Mouse (Mus musculus) bone marrow, adult 2 months (tissue): Measurements from ENCODE around the gene Azgp1. TPM values are rescaled to one million over a fixed set of nuclear protein-coding genes. Genes with fewer than 3 reads are reported as not detected.
"Not testable (repeated sequence)": the region's sequence is repeated elsewhere in the genome, so short reads cannot be mapped to it uniquely, and the experiment has no call there.

Experiments used
- H3K27ac ChIP-seq: fragments of 200-500 bp; 2 replicates; pipeline ENCODE4 v1.5.1; 2012; ENCODE audit warnings: low read depth, mild to moderate bottlenecking, control low read depth, inconsistent platforms, low read length; ENCODE audit not compliant: control insufficient read depth, poor library complexity, insufficient read depth
- H3K4me1 ChIP-seq: fragments of 200-500 bp; 2 replicates; pipeline ENCODE4 v1.6.1; 2011; ENCODE audit warnings: low read length; ENCODE audit not compliant: control insufficient read depth, insufficient read depth
- H3K4me3 ChIP-seq: fragments of 200-500 bp; replicated peaks from 2 replicates; pipeline ENCODE3; 2011; ENCODE audit warnings: mild to moderate bottlenecking, low read depth, low read length, control low read depth; ENCODE audit not compliant: control insufficient read depth
- CTCF ChIP-seq: fragments of 200-500 bp; IDR thresholded peaks from 2 replicates; pipeline ENCODE4 v1.5.1; 2011; ENCODE audit warnings: low read length, control low read depth; ENCODE audit not compliant: control insufficient read depth, insufficient read depth
- POLR2A ChIP-seq: fragments of 200-500 bp; IDR thresholded peaks from 2 replicates; pipeline ENCODE4 v1.6.1; 2011; ENCODE audit warnings: low read depth, mild to moderate bottlenecking, control low read depth, low read length, borderline replicate concordance; ENCODE audit not compliant: control insufficient read depth
- WGBS: fragments of 180-500 bp; shearing (Covaris S2); methylation state at CpG from one replicate; pipeline ENCODE4 v1.1.7; 2018; 5-methylcytosine and 5-hydroxymethylcytosine counted together
- polyA plus RNA-seq: library from polyadenylated mRNA; stranded (reverse); fragments of >200 nt; gene quantifications from 2 replicates; pipeline ENCODE4 v1.2.4, GENCODE M21; 2011; ENCODE audit warnings: low replicate concordance; ENCODE audit not compliant: missing spikeins, insufficient read depth, insufficient read length

The Azgp1 gene
- 4.6 and 9.7 TPM in 2 replicates for polyA plus RNA-seq

DNA sequence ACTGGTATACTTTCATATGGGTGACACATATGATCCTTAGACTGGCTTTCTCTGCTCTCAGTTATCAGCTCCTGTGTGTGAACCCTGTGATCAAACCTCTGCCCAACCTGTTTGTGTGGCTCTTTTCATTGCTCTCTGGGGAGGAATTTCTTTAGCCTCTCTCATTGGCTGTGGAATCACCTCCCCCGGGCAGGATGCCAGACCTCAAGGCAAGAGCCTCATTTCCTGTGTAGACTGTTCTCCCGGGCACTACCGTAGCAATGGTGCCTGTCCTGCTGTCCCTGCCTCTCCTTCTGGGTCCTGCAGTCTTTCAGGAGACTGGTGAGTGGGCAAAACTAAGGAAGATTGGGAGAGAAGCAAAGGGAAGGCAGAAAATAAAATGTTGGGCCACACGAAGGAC is at the start of gene Azgp1:
TSS of gene Azgp1 (plus strand) at position 221 of the 400 bp plus-strand sequence.
- H3K27ac ChIP-seq = no peak within 1 kb of the TSS
- WGBS = 28% methylated on average over 4 of the region's 4 CpGs
- no peak within 1 kb of the TSS for H3K4me3 ChIP-seq
- no peak for TF ChIP-seq POLR2A
- no peak for TF ChIP-seq CTCF
- no peaks in the 10 kb centered on the region for H3K4me1 ChIP-seq

DNA sequence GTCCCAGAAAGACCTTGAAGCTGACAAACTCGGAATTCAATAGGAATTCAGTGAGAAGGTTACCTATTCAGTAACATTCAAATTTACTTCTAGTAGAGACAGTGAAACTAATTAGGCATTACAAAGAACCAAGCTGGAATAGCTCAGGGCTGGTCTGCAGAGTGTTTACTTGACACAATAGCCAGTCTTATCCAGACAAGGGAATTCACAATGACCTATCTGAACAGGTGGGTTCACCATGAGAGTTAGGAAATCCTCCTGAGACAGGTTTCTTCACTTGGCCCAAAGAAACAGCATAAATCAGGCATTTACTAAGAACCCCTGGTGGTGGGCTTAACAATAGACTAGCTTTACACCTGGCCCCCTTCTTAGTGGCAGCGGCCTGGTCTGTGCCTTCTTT is 47.4 kb upstream of the Azgp1 start:
- not testable (repeated sequence) for H3K4me1 ChIP-seq, H3K4me3 ChIP-seq, H3K27ac ChIP-seq
- WGBS = 68% methylated on average over 2 of the region's 2 CpGs

- Histone ChIP-seq H3K27ac (no peak overlapping the region), H3K4me1 (no peaks in the 10 kb centered on the region), H3K4me3 (no peak overlapping the region)
- TF ChIP-seq POLR2A (no peak), CTCF (no peak)
- 86% methylated on average over 2 of the region's 2 CpGs for whole genome bisulfite sequencing
Observed at GRCm38 (mm10) chr5:137936486-137936885, 44.8 kb upstream of the Azgp1 start.

DNA sequence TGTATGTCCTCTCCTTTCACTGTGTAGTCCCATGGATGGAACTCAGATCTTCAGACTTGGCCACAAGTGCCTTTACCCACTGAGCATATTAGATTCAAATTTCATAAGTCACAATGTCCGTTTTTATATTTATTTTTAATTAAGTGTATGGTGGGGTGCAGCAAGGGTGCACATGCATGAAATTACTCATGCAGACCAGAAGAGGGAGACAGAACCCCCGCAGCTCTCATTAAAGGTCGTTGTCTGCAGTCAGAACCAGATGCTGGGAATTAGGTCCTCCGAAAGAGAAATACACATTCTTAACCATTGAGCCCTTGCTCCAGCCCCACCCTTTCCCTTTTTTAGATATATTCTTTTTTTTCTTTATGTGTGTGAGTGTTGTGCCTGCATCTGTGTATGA is 44.1 kb upstream of the Azgp1 start:
- H3K4me1 ChIP-seq = no peaks in the 10 kb centered on the region
- H3K27ac ChIP-seq = no peak overlapping the region
- no peak overlapping the region for H3K4me3 ChIP-seq
- TF ChIP-seq CTCF (no peak), POLR2A (no peak)
- WGBS = 61% methylated on average over 4 of the region's 4 CpGs

GRCm38 (mm10) chr5:137940948-137941347 is 40.4 kb upstream of the Azgp1 start:
- 75% methylated on average over 4 of the region's 4 CpGs for WGBS
- Histone ChIP-seq H3K4me1 (no peaks in the 10 kb centered on the region), H3K27ac (no peak overlapping the region), H3K4me3 (no peak overlapping the region)
- TF ChIP-seq POLR2A (no peak), CTCF (no peak)

GRCm38 (mm10) chr5:137943133-137943532 is 38.2 kb upstream of the Azgp1 start:
- Histone ChIP-seq H3K27ac (no peak overlapping the region), H3K4me3 (no peak overlapping the region), H3K4me1 (no peaks in the 10 kb centered on the region)
- 63% methylated on average over 1 of the region's 1 CpGs for WGBS
- TF ChIP-seq CTCF (no peak), POLR2A (no peak)

DNA sequence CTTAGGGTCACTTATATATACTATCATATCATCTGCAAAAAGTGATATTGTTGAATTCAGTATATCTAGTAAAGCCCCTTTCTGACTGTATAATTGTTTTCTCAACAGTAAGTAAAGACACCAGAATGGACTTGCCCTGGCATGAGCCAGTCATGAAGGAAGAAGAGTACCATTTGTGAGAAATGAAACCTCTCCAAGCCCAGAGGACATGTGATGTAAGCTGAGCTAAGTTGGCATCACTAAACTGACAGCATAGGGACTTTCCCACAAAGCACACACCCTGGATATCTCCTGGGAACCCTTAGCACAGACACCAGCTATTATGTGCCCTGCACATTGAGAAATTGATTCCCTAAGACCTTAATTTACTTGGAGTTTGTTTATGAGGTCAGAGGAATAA is 34.0 kb upstream of the Azgp1 start:
- TF ChIP-seq CTCF = no peak
- Histone ChIP-seq H3K4me3 (no peak overlapping the region), H3K27ac (no peak overlapping the region)

GRCm38 (mm10) chr5:137951218-137951617 is 30.1 kb upstream of the Azgp1 start:
- H3K4me3 ChIP-seq = no peak overlapping the region
- TF ChIP-seq POLR2A (no peak), CTCF (no peak)
- H3K27ac ChIP-seq = no peak overlapping the region
- H3K4me1 ChIP-seq = no peaks in the 10 kb centered on the region
- 30% methylated on average over 6 of the region's 6 CpGs for WGBS

More for the DNA sequence above, 34.0 kb upstream of the Azgp1 start:
- no peaks in the 10 kb centered on the region for H3K4me1 ChIP-seq

DNA sequence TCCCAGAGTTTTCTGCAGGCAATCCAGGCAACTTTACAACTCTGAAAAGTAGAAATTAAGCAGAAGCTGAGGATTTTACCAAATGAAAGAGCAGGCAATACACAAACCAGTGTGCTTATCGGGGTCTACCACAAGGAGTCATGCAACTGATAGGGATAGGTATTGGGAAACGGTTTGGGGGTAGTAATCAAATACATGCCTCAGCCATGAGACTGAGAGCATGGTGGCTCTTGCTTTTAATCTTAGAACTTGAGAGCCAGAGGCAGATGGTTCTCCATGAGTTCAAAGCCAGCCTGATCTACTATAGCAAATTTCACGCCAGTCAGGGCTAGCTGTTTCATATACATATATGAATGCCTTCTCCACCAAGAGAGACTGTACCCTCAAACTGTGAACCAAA is 24.9 kb upstream of the Azgp1 start:
- TF ChIP-seq POLR2A (no peak), CTCF (no peak)
- H3K27ac ChIP-seq = no peak overlapping the region
- 76% methylated on average over 3 of the region's 3 CpGs for WGBS

GRCm38 (mm10) chr5:137962945-137963344 is 18.4 kb upstream of the Azgp1 start, which contains the start of gene Gjc3:
Gene Gjc3, minus strand, starts transcription at chr5:137963098.
- 80% methylated on average over 8 of the region's 8 CpGs for WGBS
- Histone ChIP-seq H3K4me3 (no peak within 1 kb of the TSS), H3K27ac (no peak within 1 kb of the TSS), H3K4me1 (no peaks in the 10 kb centered on the region)
- TF ChIP-seq POLR2A (no peak), CTCF (no peak)

More for the DNA sequence above, 24.9 kb upstream of the Azgp1 start:
- H3K4me1 ChIP-seq = no peaks in the 10 kb centered on the region
- no peak overlapping the region for H3K4me3 ChIP-seq
